Mouse (Mus musculus) testis, adult 2 months (tissue): ENCODE results near the gene Syn3.

Experiments
- CTCF ChIP-seq: fragments of 200-500 bp; IDR thresholded peaks from 2 replicates; pipeline ENCODE4 v1.5.1; 2012; ENCODE audit warnings: low read depth, mild to moderate bottlenecking, inconsistent platforms, low read length, moderate library complexity; ENCODE audit not compliant: control insufficient read depth, insufficient read depth, insufficient replicate concordance
- POLR2A ChIP-seq: fragments of 200-500 bp; IDR thresholded peaks from 2 replicates; pipeline ENCODE4 v1.6.1; 2012; ENCODE audit warnings: low read depth, mild to moderate bottlenecking, inconsistent platforms, low read length, moderate library complexity; ENCODE audit not compliant: control insufficient read depth

DNA sequence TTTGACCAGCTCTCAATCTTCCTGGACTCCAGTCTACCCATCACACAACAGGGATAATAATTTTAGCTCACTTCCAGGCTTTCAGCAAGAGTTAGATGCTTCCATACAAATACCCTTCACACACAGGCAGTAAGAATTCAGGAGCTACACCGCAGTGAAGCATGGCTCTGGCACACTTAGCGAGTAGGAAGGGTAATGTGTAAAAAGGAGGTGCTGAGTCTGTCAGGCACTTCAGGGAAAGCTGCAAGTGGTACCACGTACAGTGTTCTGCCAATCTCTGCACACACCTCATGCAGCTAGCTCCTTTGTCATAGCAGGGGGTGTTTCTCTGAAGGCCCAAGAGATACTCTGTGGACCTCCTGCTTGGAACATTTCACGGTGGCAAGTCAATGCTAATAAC, 12.7 kb downstream of the Syn3 start:
- TF ChIP-seq CTCF (no peak), POLR2A (no peak)
